Mouse (Mus musculus) ovary, adult 18-20 months (tissue): Measurements from ENCODE around the gene Gfpt1.

ENCODE experiments used
- DNase-seq: peaks from one replicate; pipeline ENCODE4 v3.0.0; 2022; ENCODE audit warnings: low spot score, mixed read lengths

Gfpt1 gene

GRCm38 (mm10) chr6:87101281-87101954 is 58.8 kb downstream of the Gfpt1 start:
- DNase-seq = peak; percentile 61

DNA sequence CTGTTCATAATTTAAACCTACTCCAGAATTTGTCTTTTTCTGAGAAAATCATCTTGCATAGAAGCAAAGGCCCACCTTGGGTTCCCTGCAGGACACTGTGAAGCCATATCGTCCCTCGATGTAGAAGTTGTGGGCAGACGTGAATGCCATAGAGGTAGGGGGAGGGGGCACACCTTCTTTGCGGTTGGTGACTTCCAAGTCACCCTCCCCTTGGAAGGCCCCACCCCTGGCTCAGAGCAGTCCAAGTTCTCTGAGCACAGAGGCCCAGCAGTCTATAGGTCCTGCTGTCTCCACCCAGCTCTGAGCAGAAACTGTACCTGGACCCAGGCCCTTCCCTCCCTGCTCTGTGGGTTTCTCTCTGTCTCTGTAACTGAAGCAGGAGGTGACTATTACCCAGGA is 59.3 kb downstream of the Gfpt1 start:
- DNase-seq = no peak

- no peak for DNase-seq
Measured at GRCm38 (mm10) chr6:87102421-87102911, 59.8 kb downstream of the Gfpt1 start.

DNA sequence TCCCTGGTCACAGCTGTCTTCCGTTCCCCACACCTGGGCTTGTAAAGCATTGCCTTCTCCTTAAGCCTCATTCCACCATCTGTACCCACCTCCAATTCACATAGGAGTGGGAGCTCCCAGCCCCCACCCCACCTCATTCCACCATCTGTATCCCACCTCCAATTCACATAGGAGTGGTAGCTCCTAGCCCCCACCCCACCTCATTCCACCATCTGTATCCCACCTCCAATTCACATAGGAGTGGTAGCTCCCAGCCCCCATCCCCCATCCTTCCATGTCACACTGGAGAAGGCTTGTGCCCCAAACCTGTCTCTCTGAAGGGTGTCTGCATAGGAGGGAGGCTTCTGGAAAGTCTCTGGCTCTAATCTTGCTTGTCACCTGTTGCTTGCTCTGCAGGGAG is 60.7 kb downstream of the Gfpt1 start:
- DNase-seq = no peak

DNA sequence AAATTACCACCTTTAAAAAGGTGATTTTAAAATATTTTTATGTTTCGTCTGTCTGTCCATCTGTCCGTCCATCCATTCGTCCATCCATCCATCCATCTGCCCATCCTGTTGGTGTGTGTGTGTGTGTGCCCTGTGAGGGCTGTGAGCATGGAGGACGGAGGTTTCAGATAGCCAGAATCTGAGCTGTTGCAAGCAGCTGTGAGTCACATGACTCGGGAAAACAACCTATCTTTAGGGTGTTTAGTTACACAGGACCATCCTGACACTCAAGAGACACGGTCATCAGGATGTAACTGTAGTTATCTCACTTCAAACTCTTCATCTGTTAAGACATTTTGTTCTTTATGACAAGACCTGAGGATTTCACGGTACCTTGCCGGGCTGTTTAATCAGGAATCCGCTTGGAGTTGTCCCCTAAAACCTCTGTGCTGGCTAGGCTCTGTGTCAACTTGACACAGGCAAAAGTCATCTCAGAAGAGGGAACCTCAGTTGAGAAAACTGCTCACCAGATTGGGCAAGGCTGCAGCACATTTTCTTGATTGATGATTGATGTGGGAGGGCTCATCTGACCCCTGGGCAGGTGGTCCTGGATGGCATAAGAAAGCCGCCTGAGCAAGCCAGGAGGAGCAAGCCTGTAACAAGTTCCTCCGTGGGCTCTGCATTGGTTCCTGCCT is 61.6 kb downstream of the Gfpt1 start, which contains the start of gene D6Ertd527e:
Gene D6Ertd527e (plus strand): TSS at position 624 of the 674 bp plus-strand sequence.
- no peak for DNase-seq

DNA sequence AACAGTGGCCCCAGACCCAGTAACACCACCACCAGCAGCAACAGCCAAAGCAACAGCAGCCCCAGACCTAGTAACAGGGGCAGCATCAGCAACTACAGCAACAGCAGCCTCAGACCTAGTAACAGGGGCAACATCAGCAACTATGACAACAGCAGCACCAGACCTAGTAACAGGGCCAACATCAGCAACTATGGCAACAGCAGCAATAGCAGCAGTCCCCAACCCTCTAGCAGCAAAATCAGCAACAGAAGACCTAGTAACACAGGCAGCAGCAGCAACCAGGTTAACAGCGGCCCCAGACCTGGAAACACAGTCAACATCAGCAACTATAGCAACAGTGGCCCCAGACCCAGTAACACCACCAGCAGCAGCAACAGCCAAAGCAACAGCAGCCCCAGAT is 68.8 kb downstream of the Gfpt1 start:
- DNase-seq = no peak

DNA sequence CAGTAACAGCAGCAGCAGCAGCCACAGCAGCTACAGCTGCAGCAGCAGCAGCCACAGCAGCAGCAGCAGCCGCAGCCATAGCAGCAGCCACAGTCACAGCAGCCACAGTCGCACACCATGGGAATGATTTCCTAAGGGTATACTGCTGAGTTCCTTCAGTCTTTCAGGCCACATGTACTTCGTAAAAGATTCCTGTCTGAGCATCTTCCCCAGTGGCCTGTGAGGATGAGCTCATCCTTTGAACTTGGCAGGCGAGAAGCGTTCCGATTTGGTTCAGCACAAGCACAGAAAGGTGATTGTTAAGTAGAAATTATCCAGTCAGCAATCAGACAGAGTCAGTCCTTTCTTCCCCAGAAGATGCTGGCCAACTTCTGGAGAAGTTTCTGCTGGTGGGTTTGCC is 69.5 kb downstream of the Gfpt1 start:
- DNase-seq = no peak

DNA sequence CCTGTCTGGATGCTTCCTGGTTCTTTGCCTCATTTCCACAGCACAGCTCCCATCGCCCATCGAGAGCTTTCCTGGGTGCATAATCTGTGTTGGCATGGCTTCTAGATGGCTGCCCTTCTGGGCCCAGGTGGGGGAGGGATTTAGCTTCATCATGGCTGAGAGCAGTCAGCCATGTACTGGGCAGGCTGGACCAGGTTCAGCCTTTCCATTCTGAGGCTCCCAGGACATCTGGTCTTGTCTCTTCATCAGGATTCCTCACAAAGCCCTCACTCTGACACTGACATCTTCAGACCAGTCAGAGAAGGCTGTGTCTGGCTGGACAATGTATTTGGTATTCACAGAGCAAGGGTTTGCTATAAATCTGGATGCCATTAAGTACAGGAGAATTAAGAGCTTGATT is 73.3 kb downstream of the Gfpt1 start:
- DNase-seq = no peak

DNA sequence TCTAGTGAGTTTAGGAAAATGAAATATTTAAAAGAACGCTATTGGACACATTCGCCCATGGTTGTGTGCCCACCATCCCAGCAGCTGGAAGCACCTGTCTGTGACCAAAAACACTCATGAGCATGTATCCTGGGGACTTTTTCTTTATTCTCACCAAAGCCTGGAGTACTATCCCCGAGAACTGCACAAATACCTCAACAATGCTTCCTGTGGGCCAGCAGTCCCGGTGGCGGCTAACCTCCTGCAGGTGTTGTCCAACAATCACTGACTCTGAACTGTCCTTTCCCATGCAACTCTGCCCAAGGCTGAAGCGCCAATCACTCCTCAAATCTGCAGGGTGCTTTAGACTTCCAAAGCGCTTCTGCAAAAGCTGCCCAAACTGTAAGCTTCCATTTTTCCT is 74.0 kb downstream of the Gfpt1 start:
- DNase-seq = no peak

DNA sequence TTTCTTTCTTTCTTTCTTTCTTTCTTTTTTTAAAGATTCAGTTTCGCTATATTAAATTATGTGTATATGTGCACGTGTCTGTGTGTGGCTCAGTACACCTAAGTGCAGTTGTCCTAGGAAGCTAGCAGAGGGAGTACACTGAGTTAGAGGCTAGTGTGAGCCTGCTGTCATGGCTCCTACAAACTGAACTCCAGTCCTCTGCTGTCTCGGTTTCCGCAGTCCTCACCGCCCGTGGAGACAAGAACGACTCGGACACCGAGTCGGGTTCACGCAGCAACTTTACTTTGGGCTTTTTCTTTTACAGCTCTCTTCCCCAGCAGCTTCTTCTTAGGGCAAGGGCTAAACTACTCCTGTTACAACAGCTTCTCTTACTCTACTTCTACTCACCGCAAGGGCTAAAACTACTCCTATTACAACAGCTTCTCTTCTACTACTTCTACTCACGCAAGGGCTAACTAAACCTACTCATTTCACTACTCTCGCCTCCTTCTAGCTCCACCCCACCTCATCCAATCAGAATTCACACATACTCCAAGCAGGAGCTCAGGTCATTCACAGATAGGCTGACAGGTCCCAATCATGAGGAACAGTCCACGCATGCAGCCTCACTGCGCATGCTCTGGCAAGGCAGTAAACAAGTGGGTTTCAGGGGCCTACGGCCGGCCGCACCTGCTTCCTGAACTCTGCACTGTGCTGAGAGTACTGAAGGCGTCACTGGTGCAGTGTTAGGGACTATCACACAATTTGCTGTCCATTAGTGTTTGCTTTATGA is 76.6 kb downstream of the Gfpt1 start:
- DNase-seq = no peak

GRCm38 (mm10) chr6:87119975-87120374 is 77.3 kb downstream of the Gfpt1 start:
- no peak for DNase-seq

DNA sequence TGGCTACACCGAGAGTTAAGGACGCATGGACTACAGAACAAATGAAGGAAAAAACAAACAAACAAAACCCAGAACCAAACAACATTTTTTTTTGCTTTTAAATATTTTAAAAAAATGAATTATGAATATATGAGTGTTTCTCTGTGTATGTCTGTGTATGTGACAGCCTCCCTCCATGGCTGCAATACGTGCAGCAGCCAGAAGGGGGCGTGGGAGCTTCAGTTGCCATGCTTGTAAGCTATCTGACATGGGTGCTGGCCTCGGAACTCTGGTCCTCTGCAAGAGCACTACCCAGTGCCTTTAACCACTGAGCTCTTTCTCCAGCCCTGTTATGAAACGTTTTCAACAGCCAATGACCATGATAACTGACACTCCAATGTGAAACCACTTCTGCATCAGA is 78.0 kb downstream of the Gfpt1 start:
- DNase-seq = no peak

DNA sequence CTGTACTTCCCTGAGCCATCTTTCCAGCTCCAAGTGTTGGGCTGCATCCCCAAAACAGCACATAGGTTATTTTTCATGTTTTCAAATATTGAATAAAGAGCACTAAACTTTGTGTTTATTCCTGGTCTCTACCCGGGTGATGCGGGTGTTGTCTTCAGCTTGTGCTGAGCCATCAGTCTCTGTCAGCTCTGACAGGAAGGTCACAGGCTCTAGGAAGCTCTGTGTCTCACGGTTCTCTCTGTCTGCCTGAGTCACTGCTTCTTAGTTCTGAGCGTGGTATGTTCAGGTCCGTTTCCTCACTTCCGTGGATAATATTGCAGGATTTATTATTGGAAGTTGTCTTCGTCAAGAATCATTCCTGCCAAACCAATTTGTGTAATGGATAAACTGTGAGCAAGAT is 79.3 kb downstream of the Gfpt1 start:
- no peak for DNase-seq

GRCm38 (mm10) chr6:87123406-87123805 is 80.8 kb downstream of the Gfpt1 start:
- DNase-seq = no peak

GRCm38 (mm10) chr6:87123973-87124372 is 81.3 kb downstream of the Gfpt1 start:
- DNase-seq = no peak

- DNase-seq = no peak
Measured at GRCm38 (mm10) chr6:87127049-87127753, 84.6 kb downstream of the Gfpt1 start.

DNA sequence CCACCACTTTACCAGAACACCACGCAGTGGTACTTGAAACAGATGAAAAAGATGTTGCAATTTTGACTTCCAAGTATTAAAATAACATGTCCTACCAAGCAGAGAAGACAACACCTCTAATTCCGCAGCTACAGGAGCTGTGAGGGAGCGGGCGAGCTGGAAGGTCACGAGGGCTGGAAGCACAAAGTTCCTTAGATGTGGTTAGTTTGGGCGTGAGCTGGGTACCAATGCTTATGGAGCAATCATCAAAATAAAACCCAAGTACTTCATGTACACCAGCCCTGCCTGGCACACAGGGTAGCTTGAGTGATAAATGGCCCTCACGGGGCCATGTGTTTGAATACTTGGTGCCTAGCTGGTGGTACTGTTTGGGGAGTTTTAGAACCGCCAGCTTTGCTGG is 87.2 kb downstream of the Gfpt1 start:
- no peak for DNase-seq

GRCm38 (mm10) chr6:87130628-87131027 is 88.0 kb downstream of the Gfpt1 start:
- DNase-seq = no peak

- DNase-seq = no peak
Measured at GRCm38 (mm10) chr6:87131078-87131477, 88.4 kb downstream of the Gfpt1 start.

GRCm38 (mm10) chr6:87133520-87133919 is 90.9 kb downstream of the Gfpt1 start:
- no peak for DNase-seq

GRCm38 (mm10) chr6:87133966-87134546 is 91.4 kb downstream of the Gfpt1 start:
- DNase-seq = no peak

DNA sequence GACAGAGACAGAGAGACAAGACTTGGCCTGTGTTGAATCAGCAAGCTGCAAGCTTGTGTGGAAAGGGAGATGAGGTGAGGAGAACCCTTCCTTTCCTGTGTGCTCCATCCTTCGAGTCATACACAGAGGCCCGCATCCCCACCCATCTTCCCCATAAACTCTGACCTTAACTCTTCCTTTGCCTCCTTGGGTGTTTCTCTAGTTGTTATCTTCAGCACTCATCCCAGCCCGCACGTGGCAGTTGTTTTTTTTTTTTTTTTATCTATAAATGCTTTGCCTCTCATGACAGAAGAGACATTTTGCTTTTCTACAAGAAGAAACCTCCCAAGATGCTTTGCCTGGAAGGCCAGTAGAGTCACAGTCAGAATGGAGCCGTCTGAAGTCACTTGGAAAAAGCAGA is 95.8 kb downstream of the Gfpt1 start:
- no peak for DNase-seq
